Mouse (Mus musculus) bone marrow, adult 2 months (tissue): ENCODE data around the gene Lsamp.

Experiments
- CTCF ChIP-seq: fragments of 200-500 bp; IDR thresholded peaks from 2 replicates; pipeline ENCODE4 v1.5.1; 2011; ENCODE audit warnings: low read length, control low read depth; ENCODE audit not compliant: control insufficient read depth, insufficient read depth
- POLR2A ChIP-seq: fragments of 200-500 bp; IDR thresholded peaks from 2 replicates; pipeline ENCODE4 v1.6.1; 2011; ENCODE audit warnings: low read depth, mild to moderate bottlenecking, control low read depth, low read length, borderline replicate concordance; ENCODE audit not compliant: control insufficient read depth

DNA sequence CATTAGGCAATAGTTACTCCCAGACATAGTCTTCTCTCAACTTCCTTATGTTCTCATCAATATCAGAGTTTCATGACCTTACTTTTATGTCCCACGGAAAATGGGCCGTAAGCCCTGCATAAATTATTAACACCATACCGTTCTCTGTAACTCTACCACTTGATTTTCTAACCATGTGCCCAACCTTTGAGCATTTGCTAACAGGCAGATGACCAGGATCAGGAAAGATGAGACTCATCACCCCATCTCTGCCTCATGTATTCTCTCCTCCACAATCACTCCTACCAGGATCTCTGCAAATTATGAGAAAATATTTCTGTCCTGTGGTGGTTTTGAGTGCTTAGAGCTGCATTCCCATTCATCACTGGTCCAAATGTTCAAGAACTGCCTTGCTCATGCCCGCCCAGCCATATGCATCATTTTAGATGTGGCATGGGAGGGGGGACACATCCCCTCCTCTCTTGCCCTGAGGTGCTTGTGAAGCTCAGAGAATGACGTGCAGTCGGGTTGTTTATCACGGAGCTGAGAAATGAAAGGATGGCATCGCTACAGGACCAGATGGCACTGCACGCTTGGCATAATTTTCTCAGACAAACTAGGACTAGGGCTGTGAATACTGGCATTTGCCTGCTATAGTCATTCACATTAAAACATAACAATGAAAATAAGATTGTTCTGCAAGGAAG lies 1744.9 kb downstream of the Lsamp start:
- no peak for TF ChIP-seq CTCF
- no peak for TF ChIP-seq POLR2A
